Comparison of ENCODE assay signal across 7 mouse cellular contexts in genomic region chr9:106686983-106687650, GRCm38 (mm10). TPM values are rescaled to one million over a fixed set of nuclear protein-coding genes. Genes with fewer than 3 reads are reported as not detected.
DNase-seq lines count a peak whose midpoint lies in the region; ATAC-seq and TF ChIP-seq lines count a peak whose summit lies in the region.

No protein-coding gene starts in this region.

- ATAC-seq in hindbrain, postnatal 0 days = peak; percentile 75
- ATAC-seq in midbrain, embryonic 11.5 days (ENCODE audit: low FRiP score) = peak; percentile 54

- H3K9ac ChIP-seq in hindbrain, postnatal 0 days (replicated peaks; ENCODE audit: low read length) = no peak overlapping the region
- H3K9ac ChIP-seq in midbrain, embryonic 11.5 days (ENCODE audit: low read length) = no peak overlapping the region

- no peaks in the 10 kb centered on the region for H3K9me3 ChIP-seq in hindbrain, postnatal 0 days (ENCODE audit: low read length)
- H3K9me3 ChIP-seq in midbrain, embryonic 11.5 days (ENCODE audit: control insufficient read depth, low read length) = no peaks in the 10 kb centered on the region

- 34% methylated on average over 8 of the region's 8 CpGs for WGBS in hindbrain, postnatal 0 days
- WGBS in midbrain, embryonic 11.5 days = 39% methylated on average over 8 of the region's 8 CpGs
- 31% methylated on average over 8 of the region's 8 CpGs for WGBS in small intestine, adult 2 months

- TF ChIP-seq CTCF in hindbrain, postnatal 0 days (IDR thresholded peaks at IDR 0.05; ENCODE audit: low read depth) = peak; percentile 91
- peak; percentile 93; the same call in 1 of the 2 replicates for TF ChIP-seq CTCF in small intestine, adult 2 months (IDR thresholded peaks at IDR 0.05; ENCODE audit: extremely low read depth, insufficient read length, insufficient replicate concordance, low read depth, low read length)

- no peak overlapping the region for H3K4me2 ChIP-seq in hindbrain, postnatal 0 days (ENCODE audit: low read depth, low read length)
- H3K4me2 ChIP-seq in midbrain, embryonic 11.5 days = no peak overlapping the region

- no peaks in the 10 kb centered on the region for H3K36me3 ChIP-seq in hindbrain, postnatal 0 days (ENCODE audit: insufficient read depth, low read length)
- no peaks in the 10 kb centered on the region; the same call in 1 of the 2 replicates for H3K36me3 ChIP-seq in midbrain, embryonic 11.5 days (ENCODE audit: control insufficient read depth, insufficient read depth, low read length)
- H3K36me3 ChIP-seq in small intestine, adult 2 months (ENCODE audit: control insufficient read depth, insufficient read depth, low read length) = 0 out of 2 replicates have a peak, but pooled peaks cover 2% of the 10 kb centered on the region

- H3K27me3 ChIP-seq in hindbrain, postnatal 0 days (ENCODE audit: insufficient read depth, low read length) = no peaks in the 10 kb centered on the region
- H3K27me3 ChIP-seq in midbrain, embryonic 11.5 days (ENCODE audit: control insufficient read depth, insufficient read depth, low read length) = no peaks in the 10 kb centered on the region
- H3K27me3 ChIP-seq in small intestine, adult 2 months (ENCODE audit: control insufficient read depth, insufficient read depth, low read length) = no peaks in the 10 kb centered on the region

- H3K4me1 ChIP-seq in hindbrain, postnatal 0 days (ENCODE audit: insufficient read depth, low read length) = peaks cover 9% of the 10 kb centered on the region; the same call in 1 of the 2 replicates
- H3K4me1 ChIP-seq in midbrain, embryonic 11.5 days (ENCODE audit: control insufficient read depth, insufficient read depth, low read length) = peaks cover 9% of the 10 kb centered on the region; the same call in 1 of the 2 replicates
- peaks cover 2% of the 10 kb centered on the region; the same call in 1 of the 2 replicates for H3K4me1 ChIP-seq in small intestine, adult 2 months (ENCODE audit: control insufficient read depth, insufficient read depth, insufficient read length, low read length)

- intact Hi-C loops in left cerebral cortex, postnatal 4 days (cut with DNase I) = no loop called here

- H3K27ac ChIP-seq in hindbrain, postnatal 0 days = no peak overlapping the region
- no peak overlapping the region for H3K27ac ChIP-seq in midbrain, embryonic 11.5 days (ENCODE audit: low read depth, low read length)
- H3K27ac ChIP-seq in small intestine, adult 2 months (ENCODE audit: insufficient read depth, low read depth, low read length) = no peak overlapping the region

- no peak overlapping the region for H3K4me3 ChIP-seq in hindbrain, postnatal 0 days (ENCODE audit: low read length)
- H3K4me3 ChIP-seq in midbrain, embryonic 11.5 days (ENCODE audit: low read depth, low read length) = no peak overlapping the region
- no peak overlapping the region for H3K4me3 ChIP-seq in small intestine, adult 2 months (ENCODE audit: low read depth, low read length)

- no peak for TF ChIP-seq POLR2A in small intestine, adult 2 months (IDR thresholded peaks at IDR 0.05; ENCODE audit: low read depth, low read length)

- peak; percentile 98 for DNase-seq in ZHBTc4 (ENCODE audit: low read depth, low spot score)
- peak; percentile 86 to 88 for DNase-seq in cerebellum, postnatal 14 days
- peak; percentile 56 to 66 for DNase-seq in gastrocnemius, adult 8-10 months (ENCODE audit: low spot score in 2 of 2)
- peak; percentile 87 for DNase-seq in hindbrain, postnatal 0 days (ENCODE audit: low spot score)
- peak; percentile 80 for DNase-seq in left cerebral cortex, postnatal 4 days
- peak; percentile 96 for DNase-seq in midbrain, embryonic 11.5 days (ENCODE audit: low spot score, missing footprints)

RNA-seq across cellular contexts. Expression of gene Tex264, which starts 1.4 kb away (rescaled TPM):
- 10 to 100 TPM; 28.1 to 37.7 (median 33.5) TPM for total RNA-seq in gastrocnemius, adult 8-10 months (2022)
- total RNA-seq in hindbrain, postnatal 0 days (2014; rRNA removed) = 91.4 and 107 TPM in 2 replicates
- polyA plus RNA-seq in hindbrain, postnatal 0 days (2015; fragmentation: Nextera tagmentation; extraction: Ambion mirVana) = 86.7 and 91.7 TPM in 2 replicates
- 10 to 100 TPM; 66.4 to 69.2 TPM for total RNA-seq in left cerebral cortex, postnatal 4 days (2021)
- 24.6 and 27.1 TPM in 2 replicates for polyA plus RNA-seq in midbrain, embryonic 11.5 days (2014; fragmentation: Nextera tagmentation; extraction: Ambion mirVana)
- 50.1 and 77.9 TPM in 2 replicates for polyA plus RNA-seq in small intestine, adult 2 months (2012; rRNA removed)

RNA-seq across cellular contexts. Expression of gene Grm2, which starts 31.2 kb away (rescaled TPM):
- not detected for total RNA-seq in gastrocnemius, adult 8-10 months (2022)
- total RNA-seq in hindbrain, postnatal 0 days (2014; rRNA removed) = 12.2 and 14.3 TPM in 2 replicates
- polyA plus RNA-seq in hindbrain, postnatal 0 days (2015; fragmentation: Nextera tagmentation; extraction: Ambion mirVana) = 9.8 and 12.0 TPM in 2 replicates
- total RNA-seq in left cerebral cortex, postnatal 4 days (2021) = 10 to 100 TPM; 43.6 to 48.3 TPM
- polyA plus RNA-seq in midbrain, embryonic 11.5 days (2014; fragmentation: Nextera tagmentation; extraction: Ambion mirVana) = 15.5 and 16.4 TPM in 2 replicates
- 0.14 TPM in 1 of 2 replicates, not detected in the other for polyA plus RNA-seq in small intestine, adult 2 months (2012; rRNA removed)

Comparison
In these comparisons a context has a peak if more than half of its experiments do, and no peak if none do; other contexts are left out.
1. RNA of gene Grm2, which starts 31.2 kb away (total RNA-seq): 43.6 to 48.3 TPM in left cerebral cortex, postnatal 4 days and 12.2 to 14.3 TPM in hindbrain, postnatal 0 days; not detected in gastrocnemius, adult 8-10 months; every median in the first group is over 10 times any median in the second.
2. Peak in every context shown above with its lines, with median percentiles within 50 percentile points of each other: DNase-seq.